Mouse (Mus musculus) right cerebral cortex, postnatal 10 days (tissue): Measurements from ENCODE around the gene Stkld1.

Experiments used
- DNase-seq, 2 experiments: peaks; one replicate each; pipeline ENCODE4 v3.0.0; 2021; ENCODE audit warnings: low spot score in 2 of 2

Stkld1 gene

GRCm38 (mm10) chr2:26915927-26916728, 17.7 kb upstream of the Stkld1 start, which contains the start of the genes Surf2 and Surf1:
Gene Surf2, plus strand, starts transcription at chr2:26916367.
Gene Surf1, minus strand, starts transcription at chr2:26916530.
- peak; percentile 91 to 94 for DNase-seq

GRCm38 (mm10) chr2:26916738-26917137, 17.1 kb upstream of the Stkld1 start:
- DNase-seq = no peak

- no peak for DNase-seq
Observed at GRCm38 (mm10) chr2:26919684-26920083, 14.2 kb upstream of the Stkld1 start.

DNA sequence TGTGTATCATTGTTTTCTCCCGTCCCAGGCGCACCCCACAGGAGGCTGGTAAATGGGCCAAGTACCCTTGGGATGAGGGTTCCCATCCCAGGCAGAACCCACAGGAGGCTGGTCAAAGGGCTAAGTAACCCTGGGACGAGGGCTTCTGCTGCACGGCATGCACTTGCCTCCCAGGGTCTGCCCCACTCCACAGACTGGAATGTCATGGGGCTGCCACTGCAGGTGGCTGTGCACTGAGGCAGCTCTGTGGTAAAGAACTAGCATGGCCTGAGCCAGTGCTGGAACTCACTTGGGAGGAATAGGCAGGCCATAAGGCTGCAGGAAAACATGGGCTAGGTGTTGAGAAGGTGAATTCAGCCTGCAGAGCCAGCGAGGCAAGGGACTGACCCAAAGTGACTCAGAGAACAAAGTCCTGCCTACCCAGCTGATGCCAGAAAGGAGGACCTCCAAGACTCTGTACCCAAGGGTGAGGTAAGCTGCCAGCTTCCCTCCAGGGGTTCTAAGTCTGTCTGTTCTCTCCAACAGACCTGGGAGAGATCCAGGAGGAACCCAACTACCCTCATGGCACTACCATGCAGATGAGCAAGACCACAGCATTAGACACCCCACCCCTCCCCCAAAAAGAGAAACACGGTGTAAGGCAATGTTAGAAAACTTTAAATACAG, 13.5 kb upstream of the Stkld1 start:
- DNase-seq = no peak

DNA sequence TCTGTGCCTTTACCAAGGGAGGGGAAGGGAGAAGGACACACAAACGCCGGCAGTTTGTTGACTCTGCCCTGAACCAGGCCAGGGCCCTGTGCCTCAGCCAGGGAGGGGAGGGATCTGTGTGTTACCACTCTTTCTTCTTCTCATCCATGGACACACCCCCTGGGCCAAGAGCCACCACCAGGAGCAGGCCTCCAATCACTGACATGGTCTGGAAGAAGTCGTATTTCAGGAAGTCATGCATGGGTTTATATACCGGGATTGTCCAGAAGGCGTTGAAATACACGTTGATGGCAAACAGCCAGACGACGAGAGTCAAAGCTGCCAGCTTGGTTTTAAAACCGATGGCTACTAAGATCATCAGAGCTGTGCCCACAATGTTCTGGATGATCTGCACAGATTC, 12.1 kb upstream of the Stkld1 start:
- no peak for DNase-seq

GRCm38 (mm10) chr2:26927745-26928476, 5.9 kb upstream of the Stkld1 start:
- no peak for DNase-seq

- DNase-seq = peak; percentile 72 to 77
Observed at GRCm38 (mm10) chr2:26930390-26930789, 3.5 kb upstream of the Stkld1 start.

- DNase-seq = no peak
Observed at GRCm38 (mm10) chr2:26932473-26933303, 1.2 kb upstream of the Stkld1 start.

GRCm38 (mm10) chr2:26935286-26935685, 1.4 kb downstream of the Stkld1 start:
- no peak for DNase-seq

GRCm38 (mm10) chr2:26936425-26936824, 2.6 kb downstream of the Stkld1 start:
- no peak for DNase-seq

DNA sequence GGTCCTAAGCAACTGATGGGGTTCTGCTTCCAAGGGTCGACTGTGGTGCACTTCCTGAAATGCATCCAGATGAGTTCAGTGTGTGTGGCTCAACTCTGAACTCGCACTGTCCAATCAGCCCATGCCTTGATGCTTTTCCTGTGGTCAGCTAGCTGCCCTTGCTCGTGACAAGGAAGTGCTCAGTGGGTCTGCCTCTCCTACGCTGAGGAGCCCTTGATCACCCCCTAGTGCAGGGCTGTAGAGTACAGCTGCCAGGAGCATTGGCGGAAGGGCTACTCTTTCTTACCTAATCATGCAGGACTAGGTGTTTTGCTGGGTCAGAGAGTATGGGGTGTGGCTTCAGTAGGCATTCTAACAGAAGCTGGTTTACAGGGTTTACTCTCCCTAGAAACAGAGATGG, 7.7 kb downstream of the Stkld1 start:
- DNase-seq = no peak

DNA sequence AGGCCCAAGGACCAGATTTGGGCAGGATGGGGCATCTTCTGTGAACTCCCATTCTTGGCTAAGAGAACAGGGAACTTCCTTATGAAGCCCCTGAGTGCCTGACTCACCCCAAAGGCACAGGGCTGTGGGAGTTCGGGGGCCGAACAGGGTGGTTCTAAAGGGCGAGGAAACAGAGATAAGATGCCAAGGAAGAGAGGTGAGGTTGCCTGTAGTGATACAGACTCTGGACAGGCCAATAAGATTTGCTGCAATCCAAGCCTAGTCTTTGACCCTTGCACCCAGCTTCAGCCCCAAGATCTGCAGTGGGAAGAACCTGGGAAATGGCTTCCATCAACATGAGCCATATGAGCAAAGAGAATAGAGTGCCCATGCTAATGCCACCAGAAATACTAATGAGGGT, 9.4 kb downstream of the Stkld1 start:
- no peak for DNase-seq

DNA sequence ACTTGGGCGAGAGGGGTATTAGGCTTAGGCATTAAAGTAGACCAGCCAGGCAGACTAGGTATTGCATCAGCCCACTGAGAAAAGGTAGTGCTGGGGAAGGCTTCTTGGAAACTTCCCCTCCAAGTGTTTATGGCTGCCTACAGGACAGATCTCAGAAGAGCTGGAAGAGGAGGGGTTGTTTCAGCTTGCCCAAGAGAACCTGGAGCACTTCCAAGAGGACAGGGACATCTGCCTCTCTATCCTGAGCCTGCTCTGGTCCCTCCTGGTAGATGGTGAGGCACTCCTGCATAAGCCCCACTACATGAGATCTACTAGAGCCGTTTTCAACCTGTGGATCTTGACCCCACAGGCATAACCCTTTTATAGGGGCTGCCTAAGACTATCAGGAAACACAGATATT, 16.6 kb downstream of the Stkld1 start:
- no peak for DNase-seq

DNA sequence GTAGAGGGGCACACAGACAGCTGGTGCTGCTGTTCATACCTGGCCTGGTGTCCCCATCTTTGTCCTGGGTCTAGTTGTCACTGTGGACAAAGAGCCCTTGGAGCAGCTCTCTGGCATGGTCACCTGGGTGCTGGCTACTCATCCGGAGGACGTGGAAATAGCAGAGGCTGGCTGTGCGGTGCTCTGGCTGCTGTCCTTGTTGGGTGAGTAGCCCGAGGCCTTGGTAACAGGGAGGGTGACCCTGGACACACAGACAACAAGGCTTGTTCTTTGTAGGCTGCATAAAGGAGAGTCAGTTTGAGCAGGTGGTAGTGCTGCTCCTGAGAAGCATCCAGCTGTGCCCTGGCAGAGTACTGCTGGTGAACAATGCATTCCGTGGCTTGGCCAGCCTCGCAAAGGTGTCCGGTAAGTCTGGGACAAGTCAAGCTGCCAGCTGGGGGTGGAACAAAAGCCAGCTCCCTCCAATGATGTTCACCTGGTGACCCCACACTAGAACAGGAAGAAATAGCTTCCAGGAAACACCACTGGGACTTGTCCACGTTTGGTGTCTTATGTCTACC, 17.6 kb downstream of the Stkld1 start:
- DNase-seq = no peak

DNA sequence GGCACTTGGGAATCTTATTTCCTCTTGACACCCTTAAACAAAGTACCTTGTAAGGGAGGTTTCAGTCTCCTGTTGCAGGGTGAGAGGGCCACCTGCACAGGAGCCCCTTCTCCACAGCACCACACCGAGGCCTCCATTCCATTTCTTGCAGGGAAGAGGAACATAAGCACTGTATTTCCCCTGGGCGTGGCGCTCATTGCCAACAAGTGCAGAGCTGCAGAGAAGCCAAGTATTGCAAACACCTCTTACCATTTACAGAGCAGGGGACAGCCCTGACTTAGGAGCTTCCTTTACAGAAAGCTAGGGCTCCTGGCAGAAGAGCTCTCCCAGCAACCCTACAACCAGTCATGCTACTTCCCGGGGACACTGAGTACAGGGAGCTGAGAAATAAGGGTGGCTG, 18.3 kb downstream of the Stkld1 start:
- DNase-seq = no peak

DNA sequence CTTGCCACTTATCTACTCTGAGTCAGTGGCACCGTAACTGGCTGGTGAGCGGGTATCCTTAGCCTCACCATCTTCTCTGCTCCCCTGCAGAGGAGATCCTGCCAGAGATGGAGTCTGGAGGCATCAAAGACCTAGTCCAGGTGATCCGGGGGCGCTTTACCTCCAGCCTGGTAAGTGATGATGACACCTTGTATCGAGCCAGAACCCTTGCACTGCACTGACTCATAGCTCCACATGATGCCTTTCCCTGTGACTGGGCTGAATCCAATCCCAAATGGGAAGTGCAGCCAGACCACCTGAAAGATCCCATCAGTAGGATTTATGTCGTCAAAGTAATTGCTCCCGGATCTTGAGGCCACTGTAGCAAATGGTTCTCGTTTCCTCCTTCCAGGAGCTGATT, 19.0 kb downstream of the Stkld1 start:
- no peak for DNase-seq

- DNase-seq = no peak
Observed at GRCm38 (mm10) chr2:26954735-26955395, 21.0 kb downstream of the Stkld1 start.

- no peak for DNase-seq
Observed at GRCm38 (mm10) chr2:26956811-26957487, 23.1 kb downstream of the Stkld1 start.

DNA sequence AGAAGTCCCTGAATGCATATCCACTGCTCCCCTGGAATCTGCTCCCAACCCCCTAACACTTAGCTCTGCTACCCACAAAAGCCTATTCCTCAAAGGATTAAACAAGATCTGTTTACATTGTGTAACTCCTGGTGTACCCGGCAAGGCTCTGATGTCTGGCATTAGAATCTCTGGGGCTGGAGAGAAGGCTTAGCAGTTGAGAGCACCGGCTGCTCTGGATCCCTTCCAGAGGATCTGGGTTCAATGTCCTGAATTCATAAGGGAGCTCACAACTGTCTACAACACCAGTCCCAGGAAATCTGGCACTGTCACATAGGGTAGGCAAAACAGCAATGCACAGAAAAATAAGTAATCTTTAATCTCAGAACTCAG, 23.6 kb downstream of the Stkld1 start:
- DNase-seq = no peak

DNA sequence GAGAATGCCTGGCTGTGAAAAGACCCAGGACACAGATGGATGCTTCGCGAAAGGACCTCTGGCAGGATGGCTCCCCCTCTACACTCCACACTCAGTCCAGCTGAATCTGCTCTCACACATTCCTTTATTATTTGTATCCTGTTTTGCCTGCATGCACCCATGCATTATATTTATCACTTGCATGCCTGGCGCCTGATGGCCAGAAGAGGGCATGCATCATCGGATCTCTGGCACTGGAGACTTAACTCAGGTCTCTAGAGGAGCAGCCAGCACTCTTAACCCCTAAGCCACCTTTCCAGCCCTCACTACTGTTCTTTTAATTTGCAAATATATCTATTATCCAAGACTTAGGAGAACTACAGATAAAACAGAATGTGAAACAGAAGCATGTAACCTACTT, 26.9 kb downstream of the Stkld1 start:
- no peak for DNase-seq
